Mouse (Mus musculus) urinary bladder, adult 2 months (tissue): Measurements from ENCODE around the gene Cftr. TPM values are rescaled to one million over a fixed set of nuclear protein-coding genes. Genes with fewer than 3 reads are reported as not detected.
A peak's percentile ranks its signal among the peaks of the same experiment; 100 is the strongest.

Experiments
- DNase-seq: peaks from one replicate; pipeline ENCODE4 v3.0.0; 2022; ENCODE audit warnings: low spot score
- polyA plus RNA-seq: library from polyadenylated mRNA; depleted of rRNA; stranded (reverse); fragments of >200 nt; gene quantifications from 2 replicates; pipeline ENCODE4 v1.2.3, GENCODE M21; 2012; rRNA removed

Gene Cftr
- 0.06 and 0.10 TPM in 2 replicates for polyA plus RNA-seq

DNA sequence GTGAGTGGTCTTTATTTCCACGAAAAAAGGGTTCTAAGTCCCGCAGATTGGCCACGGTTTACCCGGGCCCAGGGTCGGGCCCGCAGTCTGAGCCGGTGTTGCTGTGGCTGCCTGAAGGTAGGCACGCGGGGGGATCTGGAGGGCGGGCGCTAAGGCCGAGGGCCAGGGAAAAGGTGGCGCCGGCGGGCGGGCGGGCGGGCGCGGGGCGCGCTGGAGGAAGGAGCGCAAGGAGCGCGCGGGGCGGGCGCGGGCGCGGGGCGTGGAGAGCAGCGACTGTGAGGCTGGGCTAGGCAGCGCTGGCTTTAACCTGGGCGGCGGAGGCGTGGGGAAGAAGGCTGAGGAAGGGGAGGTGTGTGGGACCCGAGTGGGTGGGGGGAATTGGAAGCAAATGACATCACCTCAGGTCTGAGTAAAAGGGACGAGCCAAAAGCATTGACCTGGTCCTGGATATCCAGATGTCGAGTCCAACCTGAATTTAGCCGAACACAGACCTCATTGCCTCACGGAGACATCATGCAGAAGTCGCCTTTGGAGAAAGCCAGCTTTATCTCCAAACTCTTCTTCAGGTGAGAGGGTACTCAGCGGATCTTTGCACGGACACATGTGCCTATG lies at the start of gene Cftr:
TSS of gene Cftr (plus strand) at position 377 of the 612 bp plus-strand sequence.
- DNase-seq = peak; percentile 20

- no peak for DNase-seq
Measured at GRCm38 (mm10) chr6:18127206-18127983, 43.1 kb upstream of the Cftr start.

- no peak for DNase-seq
Measured at GRCm38 (mm10) chr6:18128059-18128458, 42.4 kb upstream of the Cftr start.

GRCm38 (mm10) chr6:18135246-18135645 lies 35.2 kb upstream of the Cftr start:
- DNase-seq = no peak

- DNase-seq = no peak
Measured at GRCm38 (mm10) chr6:18153031-18153430, 17.5 kb upstream of the Cftr start.

- no peak for DNase-seq
Measured at GRCm38 (mm10) chr6:18169618-18170017, 869 bp upstream of the Cftr start.

- DNase-seq = no peak
Measured at GRCm38 (mm10) chr6:18171614-18172013, 1.1 kb downstream of the Cftr start.

DNA sequence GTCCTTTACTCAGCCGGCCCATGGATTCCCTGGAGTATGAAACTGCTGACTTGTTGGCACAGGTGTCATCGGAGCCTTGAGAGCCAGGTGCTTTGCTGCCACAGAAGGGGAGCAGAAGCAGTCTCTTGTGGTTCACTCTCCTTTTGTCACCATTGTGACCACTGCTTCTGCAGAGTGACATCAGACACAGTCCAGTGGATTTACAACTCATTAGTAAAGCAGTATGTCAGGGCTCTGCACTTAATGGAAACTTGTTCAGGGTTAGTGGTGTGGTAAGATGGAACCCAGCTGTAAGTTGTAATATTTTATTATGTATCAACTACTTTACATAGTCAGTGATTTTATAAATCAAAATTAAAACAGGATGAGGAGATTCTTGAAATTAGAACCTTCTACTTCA lies 7.0 kb downstream of the Cftr start:
- DNase-seq = no peak

DNA sequence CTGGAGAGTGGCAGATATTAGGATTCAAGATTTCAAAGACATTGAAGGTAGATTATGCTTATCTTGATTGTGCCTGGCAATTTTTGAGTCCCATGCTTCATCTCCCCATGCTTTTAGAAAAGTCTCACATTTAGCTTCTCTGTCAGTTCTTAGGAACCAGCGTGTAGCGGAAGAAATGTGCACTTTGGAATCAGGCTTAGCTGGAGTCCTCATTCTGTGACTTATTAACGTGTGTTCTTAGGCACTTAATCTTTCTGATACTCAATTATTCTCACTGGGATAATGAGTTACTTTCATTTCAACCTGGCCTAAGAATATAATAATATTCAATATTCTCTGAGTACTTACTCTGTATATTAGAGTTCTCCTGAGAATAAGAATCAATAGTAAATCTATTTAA lies 10.2 kb downstream of the Cftr start:
- DNase-seq = no peak

GRCm38 (mm10) chr6:18182903-18183302 lies 12.4 kb downstream of the Cftr start:
- no peak for DNase-seq

- DNase-seq = no peak
Measured at GRCm38 (mm10) chr6:18220691-18221090, 50.2 kb downstream of the Cftr start.

- DNase-seq = no peak
Measured at GRCm38 (mm10) chr6:18223206-18223605, 52.7 kb downstream of the Cftr start.

- no peak for DNase-seq
Measured at GRCm38 (mm10) chr6:18225157-18225556, 54.7 kb downstream of the Cftr start.

- DNase-seq = no peak
Measured at GRCm38 (mm10) chr6:18246495-18246894, 76.0 kb downstream of the Cftr start.

GRCm38 (mm10) chr6:18247891-18248463 lies 77.5 kb downstream of the Cftr start:
- no peak for DNase-seq

GRCm38 (mm10) chr6:18248464-18248863 lies 78.0 kb downstream of the Cftr start:
- DNase-seq = no peak

DNA sequence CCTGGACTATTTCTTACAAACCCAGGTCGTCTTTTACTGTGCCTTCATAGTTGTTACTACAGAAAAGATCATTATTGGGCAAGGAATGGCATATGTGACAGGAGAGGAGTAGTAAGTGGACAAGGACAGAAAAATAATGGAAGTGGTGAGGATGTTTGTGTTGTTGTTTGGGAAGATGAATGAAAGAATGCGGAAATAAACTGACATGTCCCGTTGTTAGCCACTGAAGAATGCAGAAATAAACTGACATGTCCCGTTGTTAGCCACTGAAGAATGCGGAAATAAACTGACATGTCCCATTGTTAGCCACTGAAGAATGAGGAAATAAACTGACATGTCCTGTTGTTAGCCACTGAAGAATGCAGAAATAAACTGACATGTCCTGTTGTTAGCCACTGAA lies 84.1 kb downstream of the Cftr start:
- no peak for DNase-seq

- no peak for DNase-seq
Measured at GRCm38 (mm10) chr6:18270983-18271382, 100.5 kb downstream of the Cftr start.

GRCm38 (mm10) chr6:18300781-18301180 lies 130.3 kb downstream of the Cftr start:
- DNase-seq = no peak

DNA sequence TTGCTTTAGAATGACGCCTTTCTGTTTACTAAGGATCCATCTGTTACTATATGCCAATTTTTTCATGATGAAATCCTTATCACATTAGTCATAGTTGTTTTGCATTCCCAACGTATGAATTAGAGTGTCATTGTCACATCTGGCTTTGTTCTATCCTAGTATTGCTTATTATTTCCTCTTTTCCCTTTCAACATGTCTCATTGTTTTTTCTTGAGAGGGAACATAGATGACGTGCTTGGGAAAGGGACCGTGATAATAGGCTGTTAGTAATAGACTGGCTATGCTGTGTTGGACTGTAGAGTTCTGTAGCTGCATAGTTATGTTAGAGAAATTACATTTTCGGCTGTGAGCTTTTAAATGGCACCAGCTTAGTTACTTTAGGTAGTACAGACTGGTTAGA lies 131.6 kb downstream of the Cftr start:
- DNase-seq = no peak

DNA sequence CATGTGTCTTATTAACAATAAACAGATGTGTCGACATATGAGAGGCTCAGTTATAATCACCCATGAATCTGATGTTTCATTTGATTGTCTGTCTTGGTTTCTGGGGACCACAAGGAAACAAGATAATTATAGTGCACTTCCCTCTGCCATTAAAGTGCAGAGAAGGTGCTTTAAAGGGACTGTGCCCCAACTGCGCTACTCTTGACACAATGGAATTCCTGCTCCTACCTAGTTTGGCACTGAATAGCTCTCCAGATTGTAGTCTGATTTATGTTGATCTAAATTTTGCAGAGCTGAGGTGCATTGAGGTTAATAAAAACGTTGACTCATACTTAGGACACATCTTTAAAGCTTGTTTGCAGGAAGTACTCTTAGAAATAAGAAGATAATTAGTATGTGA lies 132.7 kb downstream of the Cftr start:
- DNase-seq = no peak

DNA sequence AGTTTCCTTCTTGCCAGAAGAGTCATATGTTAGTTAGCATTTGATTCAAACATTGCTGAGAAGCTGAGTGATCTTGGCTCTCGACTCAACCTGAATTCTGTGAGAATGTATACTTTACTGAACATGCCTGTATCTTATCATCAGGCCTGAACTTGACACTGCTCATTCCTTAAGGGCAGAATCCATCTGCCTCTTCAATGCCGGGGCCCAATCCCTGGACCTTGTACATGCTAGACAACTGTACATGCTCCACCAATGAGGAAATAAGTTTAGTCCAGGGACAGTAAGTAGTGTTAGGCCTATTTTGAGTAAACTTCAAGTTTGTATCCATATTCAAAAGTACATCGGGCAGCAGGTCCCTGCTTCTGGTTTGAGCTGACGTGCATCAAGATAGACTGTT lies 134.6 kb downstream of the Cftr start:
- DNase-seq = no peak

- DNase-seq = no peak
Measured at GRCm38 (mm10) chr6:18310983-18311382, 140.5 kb downstream of the Cftr start.
